Comparison of ENCODE assay signal across 27 mouse cellular contexts in genomic region chr9:83110406-83111116, GRCm38 (mm10). TPM values are rescaled to one million over a fixed set of nuclear protein-coding genes. Genes with fewer than 3 reads are reported as not detected.
DNase-seq lines count a peak whose midpoint lies in the region; ATAC-seq lines count a peak whose summit lies in the region.
"Had no signal": no experiment of that assay in that cellular context is flagged by ENCODE, and none has a peak within 500 bp of the region (broad histone marks: within the 10 kb centered on the region; RNA-seq: fewer than 3 reads in every experiment).

No protein-coding gene starts in this region.

- H3K9ac ChIP-seq in heart, embryonic 12.5 days: no peak overlapping the region
- no peak overlapping the region for H3K9ac ChIP-seq in lung, embryonic 16.5 days (ENCODE audit: low read length)
- H3K9ac ChIP-seq in hindbrain, embryonic 16.5 days (ENCODE audit: low read depth, low read length): no peak overlapping the region
- H3K9ac ChIP-seq in kidney, embryonic 16.5 days (replicated peaks; ENCODE audit: low read length): no peak overlapping the region
- H3K9ac ChIP-seq: embryonic facial prominence, embryonic 12.5 days; heart, embryonic 13.5 days; hindbrain, embryonic 15.5 days; liver, embryonic 12.5 days; liver, postnatal 0 days; midbrain, embryonic 15.5 days had no signal

- no peaks in the 10 kb centered on the region for H3K27me3 ChIP-seq in heart, embryonic 12.5 days (replicated peaks)
- H3K27me3 ChIP-seq in lung, embryonic 16.5 days (ENCODE audit: control insufficient read depth, insufficient read depth, low read depth, low read length): no peaks in the 10 kb centered on the region
- H3K27me3 ChIP-seq in hindbrain, embryonic 16.5 days (replicated peaks; ENCODE audit: control insufficient read depth, insufficient read depth, low read length): no peaks in the 10 kb centered on the region
- no peaks in the 10 kb centered on the region for H3K27me3 ChIP-seq in kidney, embryonic 16.5 days (ENCODE audit: insufficient read depth, low read length)
- no peaks in the 10 kb centered on the region for H3K27me3 ChIP-seq in hindbrain, embryonic 10.5 days (ENCODE audit: insufficient read depth, poor library complexity, severe bottlenecking)
- H3K27me3 ChIP-seq: embryonic facial prominence, embryonic 12.5 days; heart, embryonic 13.5 days; hindbrain, embryonic 15.5 days; liver, embryonic 12.5 days; midbrain, embryonic 15.5 days had no signal

- peaks cover 7% of the 10 kb centered on the region; the same call in 1 of the 2 replicates for H3K36me3 ChIP-seq in heart, embryonic 12.5 days
- no peaks in the 10 kb centered on the region for H3K36me3 ChIP-seq in lung, embryonic 16.5 days (ENCODE audit: control insufficient read depth, insufficient read depth, low read length)
- H3K36me3 ChIP-seq in hindbrain, embryonic 16.5 days (ENCODE audit: control insufficient read depth, insufficient read depth, low read length): peaks cover 6% of the 10 kb centered on the region; the same call in 1 of the 2 replicates
- no peaks in the 10 kb centered on the region for H3K36me3 ChIP-seq in kidney, embryonic 16.5 days (ENCODE audit: insufficient read depth, low read length)
- H3K36me3 ChIP-seq in hindbrain, embryonic 10.5 days: no peaks in the 10 kb centered on the region
- H3K36me3 ChIP-seq: heart, embryonic 13.5 days; hindbrain, embryonic 15.5 days; liver, embryonic 12.5 days; midbrain, embryonic 15.5 days had no signal

- no peaks in the 10 kb centered on the region for H3K9me3 ChIP-seq in heart, embryonic 12.5 days (replicated peaks)
- H3K9me3 ChIP-seq in lung, embryonic 16.5 days (ENCODE audit: control insufficient read depth, low read length): no peaks in the 10 kb centered on the region
- H3K9me3 ChIP-seq in hindbrain, embryonic 16.5 days (ENCODE audit: control insufficient read depth, low read length): no peaks in the 10 kb centered on the region
- no peaks in the 10 kb centered on the region for H3K9me3 ChIP-seq in kidney, embryonic 16.5 days (ENCODE audit: low read length)
- H3K9me3 ChIP-seq in hindbrain, embryonic 10.5 days: no peaks in the 10 kb centered on the region
- H3K9me3 ChIP-seq: embryonic facial prominence, embryonic 12.5 days; heart, embryonic 13.5 days; hindbrain, embryonic 15.5 days; liver, embryonic 12.5 days; midbrain, embryonic 10.5 days; midbrain, embryonic 15.5 days had no signal

- 82% methylated on average over 9 of the region's 9 CpGs for WGBS in heart, embryonic 12.5 days
- 75% methylated on average over 9 of the region's 9 CpGs for WGBS in lung, embryonic 16.5 days
- WGBS in hindbrain, embryonic 16.5 days: 93% methylated on average over 9 of the region's 9 CpGs
- WGBS in kidney, embryonic 16.5 days: 90% methylated on average over 9 of the region's 9 CpGs
- WGBS in hindbrain, embryonic 10.5 days: 89% methylated on average over 9 of the region's 9 CpGs

- H3K4me1 ChIP-seq in heart, embryonic 12.5 days (replicated peaks): peaks cover 15% of the 10 kb centered on the region; the same call in 1 of the 2 replicates
- H3K4me1 ChIP-seq in lung, embryonic 16.5 days (replicated peaks; ENCODE audit: control insufficient read depth, insufficient read depth, low read length): no peaks in the 10 kb centered on the region
- H3K4me1 ChIP-seq in hindbrain, embryonic 16.5 days (ENCODE audit: control insufficient read depth, insufficient read depth, low read depth, low read length): no peaks in the 10 kb centered on the region
- 0 out of 2 replicates have a peak, but pooled peaks cover 3% of the 10 kb centered on the region for H3K4me1 ChIP-seq in kidney, embryonic 16.5 days (ENCODE audit: insufficient read depth, low read length)
- no peaks in the 10 kb centered on the region for H3K4me1 ChIP-seq in hindbrain, embryonic 10.5 days (replicated peaks)
- H3K4me1 ChIP-seq: hindbrain, embryonic 15.5 days; liver, embryonic 12.5 days; midbrain, embryonic 10.5 days; midbrain, embryonic 15.5 days had no signal

- no peak overlapping the region for H3K4me3 ChIP-seq in heart, embryonic 12.5 days
- no peak overlapping the region for H3K4me3 ChIP-seq in lung, embryonic 16.5 days (ENCODE audit: low read length)
- no peak overlapping the region for H3K4me3 ChIP-seq in hindbrain, embryonic 16.5 days (ENCODE audit: low read length)
- no peak overlapping the region for H3K4me3 ChIP-seq in kidney, embryonic 16.5 days (ENCODE audit: low read length)
- no peak overlapping the region for H3K4me3 ChIP-seq in hindbrain, embryonic 10.5 days
- H3K4me3 ChIP-seq: embryonic facial prominence, embryonic 12.5 days; heart, embryonic 13.5 days; hindbrain, embryonic 15.5 days; liver, embryonic 12.5 days; midbrain, embryonic 10.5 days; midbrain, embryonic 15.5 days had no signal

- H3K27ac ChIP-seq in heart, embryonic 12.5 days (ENCODE audit: poor library complexity, severe bottlenecking): no peak overlapping the region
- H3K27ac ChIP-seq in lung, embryonic 16.5 days (ENCODE audit: low read length): no peak overlapping the region
- no peak overlapping the region for H3K27ac ChIP-seq in hindbrain, embryonic 16.5 days (ENCODE audit: low read depth, low read length)
- no peak overlapping the region for H3K27ac ChIP-seq in kidney, embryonic 16.5 days (ENCODE audit: low read length)
- H3K27ac ChIP-seq in hindbrain, embryonic 10.5 days: no peak overlapping the region
- H3K27ac ChIP-seq: embryonic facial prominence, embryonic 12.5 days; heart, embryonic 13.5 days; hindbrain, embryonic 15.5 days; kidney, postnatal 0 days; liver, embryonic 12.5 days; midbrain, embryonic 10.5 days; midbrain, embryonic 15.5 days had no signal

- DNase-seq in heart, adult 11 months: peak; percentile 34
- DNase-seq in lung, postnatal 36 days: peak; percentile 66
- DNase-seq in hindbrain, embryonic 10.5 days (ENCODE audit: low spot score): no peak
- DNase-seq: adrenal gland, adult 2 months; cerebellum, adult 9-10 months; embryo, embryonic 11 days; gastrocnemius, postnatal 14 days; heart, adult 18-20 months; heart, postnatal 10 days; kidney, adult 2 months; kidney, postnatal 4 days; left cerebral cortex, postnatal 4 days; liver, postnatal 0 days; right cerebral cortex, adult 18-20 months; thymus, postnatal 4 days had no signal

- no peak for ATAC-seq in heart, embryonic 12.5 days (ENCODE audit: insufficient number of reproducible peaks, low FRiP score)
- ATAC-seq in lung, embryonic 16.5 days (ENCODE audit: low read depth): peak; percentile 43; the same call in 1 of the 2 replicates
- ATAC-seq in hindbrain, embryonic 16.5 days: no peak
- no peak for ATAC-seq in kidney, embryonic 16.5 days (ENCODE audit: low FRiP score, low TSS enrichment)
- ATAC-seq: forebrain, embryonic 14.5 days; liver, embryonic 12.5 days; liver, postnatal 0 days; midbrain, embryonic 15.5 days had no signal

- no peak overlapping the region for H3K4me2 ChIP-seq in heart, embryonic 12.5 days
- H3K4me2 ChIP-seq in lung, embryonic 16.5 days (ENCODE audit: low read depth, low read length): no peak overlapping the region
- no peak overlapping the region for H3K4me2 ChIP-seq in hindbrain, embryonic 16.5 days (ENCODE audit: low read length)
- H3K4me2 ChIP-seq in kidney, embryonic 16.5 days (replicated peaks; ENCODE audit: low read depth, low read length): no peak overlapping the region
- H3K4me2 ChIP-seq: embryonic facial prominence, embryonic 12.5 days; heart, embryonic 13.5 days; hindbrain, embryonic 15.5 days; liver, embryonic 12.5 days; midbrain, embryonic 15.5 days had no signal

RNA-seq across cellular contexts. Expression of gene Hmgn3, which starts 35.9 kb away (rescaled TPM):
- 122 and 124 TPM in 2 replicates for polyA plus RNA-seq in heart, embryonic 12.5 days (2016; fragmentation: Nextera tagmentation; extraction: Ambion mirVana)
- polyA plus RNA-seq in lung, embryonic 16.5 days (2015; fragmentation: Nextera tagmentation; extraction: Ambion mirVana): 72.8 and 92.0 TPM in 2 replicates
- 171 and 201 TPM in 2 replicates for polyA plus RNA-seq in hindbrain, embryonic 16.5 days (2015; fragmentation: Nextera tagmentation; extraction: Ambion mirVana)
- polyA plus RNA-seq in kidney, embryonic 16.5 days (2015; fragmentation: Nextera tagmentation; extraction: Ambion mirVana): 111 and 113 TPM in 2 replicates
- polyA plus RNA-seq in hindbrain, embryonic 10.5 days (2016; fragmentation: Nextera tagmentation; extraction: Ambion mirVana): 110 and 116 TPM in 2 replicates
